Mouse (Mus musculus): ENCODE data around the gene Plcl2. TPM values are rescaled to one million over a fixed set of nuclear protein-coding genes. Genes with fewer than 3 reads are reported as not detected.

The Plcl2 gene
- polyA plus RNA-seq, 1 experiment from 2014 or later = 4.9 TPM

DNA sequence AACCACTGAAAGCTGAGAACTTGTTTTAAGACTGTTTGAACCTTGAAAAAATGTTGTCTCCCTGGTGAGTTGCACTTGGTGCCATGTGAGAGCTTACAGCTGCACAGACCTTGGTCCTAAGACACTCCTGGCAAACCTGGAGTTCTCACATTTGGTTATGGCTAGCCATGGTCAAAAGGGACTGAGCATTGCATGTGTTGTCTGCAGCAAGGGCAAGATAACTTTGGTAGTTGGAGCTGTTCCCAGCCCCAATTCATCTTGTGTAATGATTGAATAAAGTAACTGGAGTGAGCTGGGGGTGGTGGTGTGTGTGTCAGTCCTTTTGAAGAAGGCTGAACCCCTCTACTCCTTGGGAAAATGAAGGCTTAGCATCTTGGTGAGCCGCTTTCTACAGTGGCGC lies 215.2 kb downstream of the Plcl2 start:
- Histone ChIP-seq H3K27me3 (no peaks in the 10 kb centered on the region), H3K36me3 (no peaks in the 10 kb centered on the region), H3K27ac (no peak overlapping the region), H3K4me1 (replicated peaks) (no peaks in the 10 kb centered on the region), H3K9ac (replicated peaks) (no peak overlapping the region), H3K4me2 (no peak overlapping the region), H3K4me3 (replicated peaks) (no peak overlapping the region), H3K9me3 (no peaks in the 10 kb centered on the region)
- 86% methylated on average over 2 of the region's 2 CpGs for WGBS
- no peak for ATAC-seq (ENCODE audit: insufficient number of reproducible peaks, insufficient read depth, low FRiP score, low TSS enrichment, low read depth)

DNA sequence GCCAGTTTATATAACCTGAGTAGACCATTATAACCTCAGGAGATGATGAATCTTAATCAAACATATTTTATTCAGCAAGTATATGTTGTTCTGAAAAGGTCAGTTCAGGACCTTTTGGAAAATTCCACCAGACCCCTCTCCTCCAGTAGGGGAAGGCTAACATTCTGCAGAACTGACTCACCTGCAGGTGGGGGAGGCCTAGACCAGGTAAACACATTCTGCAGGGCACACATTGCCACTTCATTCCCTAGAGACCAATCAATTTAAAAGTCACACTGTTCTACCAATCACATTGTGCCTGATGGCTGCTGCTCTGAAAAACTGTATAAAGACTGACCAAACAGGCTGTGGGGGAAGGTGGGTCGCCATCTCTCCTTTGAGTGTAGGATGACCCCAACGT lies 217.1 kb downstream of the Plcl2 start:
- H3K27ac ChIP-seq = no peak overlapping the region

DNA sequence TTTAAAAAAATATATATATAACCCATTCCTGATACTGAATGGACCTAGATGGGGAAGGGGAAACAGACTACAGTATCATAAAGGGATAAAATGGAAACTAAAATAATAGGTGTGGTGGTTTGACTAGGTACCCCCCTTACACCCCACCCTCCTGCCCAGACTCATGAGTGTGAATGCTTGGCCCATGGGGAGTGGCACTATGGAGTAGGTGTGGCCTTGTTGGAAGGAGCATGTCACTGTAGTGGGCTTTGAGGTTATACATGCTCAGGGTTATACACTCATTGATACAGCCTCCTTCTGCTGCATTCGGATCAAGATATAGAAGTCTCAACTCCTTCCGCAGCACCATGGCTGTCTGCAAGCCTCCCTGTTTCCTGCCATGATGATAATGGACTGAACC lies 219.8 kb downstream of the Plcl2 start:
- Histone ChIP-seq H3K27me3 (no peaks in the 10 kb centered on the region), H3K4me1 (replicated peaks) (no peaks in the 10 kb centered on the region), H3K9ac (replicated peaks) (no peak overlapping the region), H3K27ac (no peak overlapping the region), H3K36me3 (no peaks in the 10 kb centered on the region), H3K4me3 (replicated peaks) (no peak overlapping the region), H3K9me3 (no peaks in the 10 kb centered on the region), H3K4me2 (no peak overlapping the region)
- WGBS = 95% methylated on average over 2 of the region's 2 CpGs
- no peak for ATAC-seq (ENCODE audit: insufficient number of reproducible peaks, insufficient read depth, low FRiP score, low TSS enrichment, low read depth)

More for the DNA sequence above, 217.1 kb downstream of the Plcl2 start:
- Histone ChIP-seq H3K9me3 (no peaks in the 10 kb centered on the region), H3K27me3 (no peaks in the 10 kb centered on the region), H3K9ac (replicated peaks) (no peak overlapping the region), H3K36me3 (no peaks in the 10 kb centered on the region), H3K4me3 (replicated peaks) (no peak overlapping the region), H3K4me2 (no peak overlapping the region), H3K4me1 (replicated peaks) (no peaks in the 10 kb centered on the region)
- no peak for ATAC-seq (ENCODE audit: insufficient number of reproducible peaks, insufficient read depth, low FRiP score, low TSS enrichment, low read depth)
- WGBS = 69% methylated on average over 2 of the region's 2 CpGs

DNA sequence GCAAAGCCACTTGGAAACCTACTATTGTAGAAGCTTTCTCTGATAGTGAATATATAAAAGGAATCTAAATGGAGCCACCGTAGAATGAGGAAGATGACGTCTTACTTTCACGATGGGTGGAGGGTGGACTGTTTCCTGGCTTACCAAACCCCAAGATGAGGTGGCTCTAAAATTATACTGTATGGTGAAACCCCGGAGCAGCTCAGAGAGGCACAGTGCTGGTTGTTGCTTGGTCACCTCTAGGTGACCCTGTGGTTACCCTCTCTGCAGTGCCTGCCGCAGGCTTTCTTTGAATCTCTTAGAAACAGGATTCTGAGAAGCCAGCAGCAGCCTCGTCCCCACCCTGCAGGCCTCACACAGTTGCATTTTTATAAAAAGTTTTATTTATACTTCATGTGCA lies 220.4 kb downstream of the Plcl2 start:
- no peaks in the 10 kb centered on the region for H3K4me1 ChIP-seq (replicated peaks)
- no peaks in the 10 kb centered on the region for H3K9me3 ChIP-seq
- H3K4me3 ChIP-seq (replicated peaks) = no peak overlapping the region
- no peak overlapping the region for H3K27ac ChIP-seq
- no peaks in the 10 kb centered on the region for H3K27me3 ChIP-seq
- no peak overlapping the region for H3K9ac ChIP-seq (replicated peaks)
- no peak overlapping the region for H3K4me2 ChIP-seq
- ATAC-seq (ENCODE audit: insufficient number of reproducible peaks, insufficient read depth, low FRiP score, low TSS enrichment, low read depth) = no peak
- H3K36me3 ChIP-seq = no peaks in the 10 kb centered on the region
- WGBS = 88% methylated on average over 6 of the region's 6 CpGs

GRCm38 (mm10) chr17:50730896-50731295 lies 221.7 kb downstream of the Plcl2 start:
- no peak for ATAC-seq (ENCODE audit: insufficient number of reproducible peaks, insufficient read depth, low FRiP score, low TSS enrichment, low read depth)
- 86% methylated on average over 2 of the region's 2 CpGs for whole genome bisulfite sequencing
- no peak overlapping the region for H3K4me2 ChIP-seq
- H3K9ac ChIP-seq (replicated peaks) = no peak overlapping the region
- H3K27me3 ChIP-seq = no peaks in the 10 kb centered on the region
- H3K9me3 ChIP-seq = no peaks in the 10 kb centered on the region
- no peak overlapping the region for H3K4me3 ChIP-seq (replicated peaks)
- no peaks in the 10 kb centered on the region for H3K4me1 ChIP-seq (replicated peaks)
- H3K36me3 ChIP-seq = 0 out of 2 replicates have a peak, but pooled peaks cover 3% of the 10 kb centered on the region
- H3K27ac ChIP-seq = no peak overlapping the region

DNA sequence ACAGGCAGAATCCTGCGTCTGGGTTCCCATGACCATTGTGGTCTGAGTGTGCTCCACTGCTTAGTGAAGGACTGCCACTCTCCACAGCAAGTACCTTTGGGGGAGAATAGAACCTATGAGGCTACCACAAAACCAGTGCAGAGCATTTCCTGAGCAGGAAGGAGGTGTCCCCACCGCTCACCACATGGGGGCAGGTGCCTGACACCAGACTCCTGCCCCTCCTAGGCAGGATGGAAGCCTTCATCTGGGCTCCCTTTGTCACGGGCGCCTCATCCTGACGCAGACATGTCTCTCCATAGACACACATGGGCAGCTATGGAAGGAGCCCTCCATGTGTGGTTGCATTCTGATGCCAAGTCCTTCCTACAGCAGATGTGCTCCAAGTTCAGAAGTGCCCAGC lies 222.7 kb downstream of the Plcl2 start:
- no peaks in the 10 kb centered on the region for H3K9me3 ChIP-seq
- no peak overlapping the region for H3K9ac ChIP-seq (replicated peaks)
- H3K4me3 ChIP-seq (replicated peaks) = no peak overlapping the region
- WGBS = 87% methylated on average over 5 of the region's 5 CpGs
- 0 out of 2 replicates have a peak, but pooled peaks cover 3% of the 10 kb centered on the region for H3K36me3 ChIP-seq
- no peak overlapping the region for H3K27ac ChIP-seq
- no peaks in the 10 kb centered on the region for H3K4me1 ChIP-seq (replicated peaks)
- H3K4me2 ChIP-seq = no peak overlapping the region
- H3K27me3 ChIP-seq = no peaks in the 10 kb centered on the region
- ATAC-seq (ENCODE audit: insufficient number of reproducible peaks, insufficient read depth, low FRiP score, low TSS enrichment, low read depth) = no peak

DNA sequence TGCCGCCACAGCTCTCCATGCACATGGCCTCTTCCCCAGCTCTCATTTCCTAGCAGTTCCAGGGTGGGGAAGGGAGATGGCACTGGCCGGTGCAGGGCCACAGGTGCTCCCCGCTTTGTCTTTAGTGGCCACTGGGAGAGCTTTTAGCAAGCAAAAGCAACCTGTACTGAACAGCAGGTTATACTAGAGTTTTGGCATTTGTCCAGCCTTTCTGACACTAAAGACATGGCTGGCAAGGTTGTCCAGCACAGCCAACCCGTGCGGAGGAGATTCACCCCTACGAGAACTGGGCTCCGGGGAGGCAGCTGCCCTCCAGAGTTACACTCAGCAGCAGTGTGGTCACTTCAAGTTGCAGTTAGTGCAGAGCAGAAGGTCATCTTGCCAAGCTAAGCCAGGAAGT lies 224.2 kb downstream of the Plcl2 start:
- WGBS = 92% methylated on average over 7 of the region's 7 CpGs
- H3K4me1 ChIP-seq (replicated peaks) = no peaks in the 10 kb centered on the region
- H3K4me2 ChIP-seq = no peak overlapping the region

DNA sequence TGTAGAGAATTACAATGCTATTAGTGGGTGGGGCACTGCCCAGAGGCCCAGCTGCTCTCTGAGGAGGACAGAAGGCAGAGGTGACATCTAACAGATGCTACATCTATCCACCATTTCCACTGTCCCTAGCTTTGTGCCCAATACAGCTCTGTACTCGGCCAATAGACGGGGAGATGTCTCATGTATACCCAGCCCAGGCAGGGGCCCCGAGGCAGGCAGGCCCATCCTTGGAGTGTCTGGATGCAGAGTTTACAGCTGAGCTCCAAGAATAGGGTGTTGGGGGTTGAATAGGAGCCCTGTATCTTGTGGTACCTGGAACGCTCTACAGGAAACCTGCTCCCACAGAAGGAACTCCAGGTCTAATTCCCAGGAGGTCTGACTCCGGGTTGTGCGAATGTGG lies 225.6 kb downstream of the Plcl2 start:
- ATAC-seq (ENCODE audit: insufficient number of reproducible peaks, insufficient read depth, low FRiP score, low TSS enrichment, low read depth) = no peak
- H3K9me3 ChIP-seq = no peaks in the 10 kb centered on the region
- 0 out of 2 replicates have a peak, but pooled peaks cover 3% of the 10 kb centered on the region for H3K36me3 ChIP-seq
- H3K4me1 ChIP-seq (replicated peaks) = no peaks in the 10 kb centered on the region
- no peaks in the 10 kb centered on the region for H3K27me3 ChIP-seq
- H3K4me2 ChIP-seq = no peak overlapping the region
- 86% methylated on average over 6 of the region's 6 CpGs for WGBS
- H3K4me3 ChIP-seq (replicated peaks) = no peak overlapping the region
- H3K9ac ChIP-seq (replicated peaks) = no peak overlapping the region
- H3K27ac ChIP-seq = no peak overlapping the region

More for the DNA sequence above, 224.2 kb downstream of the Plcl2 start:
- Histone ChIP-seq H3K9ac (replicated peaks) (no peak overlapping the region), H3K27me3 (no peaks in the 10 kb centered on the region), H3K36me3 (0 out of 2 replicates have a peak, but pooled peaks cover 3% of the 10 kb centered on the region), H3K4me3 (replicated peaks) (no peak overlapping the region), H3K9me3 (no peaks in the 10 kb centered on the region), H3K27ac (no peak overlapping the region)
- no peak for ATAC-seq (ENCODE audit: insufficient number of reproducible peaks, insufficient read depth, low FRiP score, low TSS enrichment, low read depth)

DNA sequence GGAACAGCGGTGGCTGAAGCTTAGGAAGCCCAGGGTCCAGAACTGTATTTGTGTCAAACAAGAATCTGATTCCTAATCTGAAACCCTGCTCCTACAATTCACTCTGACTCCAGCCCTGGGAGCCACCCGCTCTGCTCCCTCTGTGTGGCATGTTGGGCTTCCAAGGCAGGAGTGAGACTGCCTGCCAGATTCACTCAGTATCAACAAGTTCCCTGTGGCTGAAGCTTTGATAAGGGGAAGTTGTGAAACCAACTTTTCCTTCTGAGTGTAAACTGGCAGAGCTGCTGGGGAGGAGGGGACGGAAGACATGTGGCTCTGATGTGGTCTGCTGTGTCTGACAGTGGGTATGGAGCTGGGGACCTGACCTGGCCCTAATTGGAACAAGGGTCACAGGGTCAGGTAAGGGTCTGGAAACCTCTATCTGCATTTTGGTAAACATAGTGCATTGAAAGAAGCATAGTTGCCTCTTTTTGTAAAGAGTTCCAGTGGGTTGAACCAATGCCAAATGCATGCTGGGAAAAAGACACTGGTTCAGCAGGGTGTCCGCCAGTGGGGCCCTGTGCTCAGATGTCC lies 226.3 kb downstream of the Plcl2 start:
- H3K27ac ChIP-seq = no peak overlapping the region
- no peaks in the 10 kb centered on the region for H3K27me3 ChIP-seq
- H3K4me3 ChIP-seq (replicated peaks) = no peak overlapping the region
- H3K4me1 ChIP-seq (replicated peaks) = no peaks in the 10 kb centered on the region
- 0 out of 2 replicates have a peak, but pooled peaks cover 3% of the 10 kb centered on the region for H3K36me3 ChIP-seq
- WGBS = 86% methylated on average over 4 of the region's 4 CpGs
- H3K9ac ChIP-seq (replicated peaks) = no peak overlapping the region
- H3K9me3 ChIP-seq = no peaks in the 10 kb centered on the region
- no peak overlapping the region for H3K4me2 ChIP-seq
- ATAC-seq (ENCODE audit: insufficient number of reproducible peaks, insufficient read depth, low FRiP score, low TSS enrichment, low read depth) = no peak

DNA sequence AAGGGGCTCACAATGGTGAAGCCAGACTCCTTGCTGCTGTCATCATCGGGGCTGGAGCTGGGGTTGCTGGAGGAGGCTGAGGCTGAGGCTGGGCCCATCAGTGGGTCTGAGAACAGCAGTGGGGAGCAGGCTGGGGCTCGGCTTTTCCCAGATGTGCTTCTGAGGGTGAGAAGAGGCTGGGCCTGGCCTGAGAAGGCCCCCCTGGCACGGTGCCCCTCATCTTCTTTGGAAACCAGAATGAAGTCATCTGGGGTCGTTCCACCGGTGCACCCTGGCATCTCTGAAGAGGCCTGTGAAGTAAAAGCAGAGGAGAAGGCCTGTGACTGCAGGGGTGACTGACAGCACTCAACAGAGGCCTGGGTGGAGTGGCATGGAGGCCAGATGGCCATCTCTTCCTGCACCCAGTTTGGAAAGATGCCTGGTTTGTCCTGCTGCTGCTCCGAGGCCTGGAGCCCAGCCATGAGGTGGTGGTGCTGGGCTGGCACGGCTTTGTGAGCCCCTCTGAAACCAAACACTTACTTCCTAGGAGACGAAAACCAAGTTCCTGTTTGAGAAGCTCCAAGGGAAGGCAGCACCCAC lies 226.8 kb downstream of the Plcl2 start:
- H3K4me2 ChIP-seq = no peak overlapping the region
- no peak overlapping the region for H3K9ac ChIP-seq (replicated peaks)
- no peak overlapping the region for H3K4me3 ChIP-seq (replicated peaks)
- no peaks in the 10 kb centered on the region for H3K9me3 ChIP-seq
- no peak for ATAC-seq (ENCODE audit: insufficient number of reproducible peaks, insufficient read depth, low FRiP score, low TSS enrichment, low read depth)
- 77% methylated on average over 7 of the region's 8 CpGs for WGBS
- no peak overlapping the region for H3K27ac ChIP-seq
- H3K4me1 ChIP-seq (replicated peaks) = no peaks in the 10 kb centered on the region
- H3K27me3 ChIP-seq = no peaks in the 10 kb centered on the region
- H3K36me3 ChIP-seq = 0 out of 2 replicates have a peak, but pooled peaks cover 3% of the 10 kb centered on the region

- Histone ChIP-seq H3K27ac (no peak overlapping the region), H3K4me1 (replicated peaks) (no peaks in the 10 kb centered on the region), H3K9me3 (no peaks in the 10 kb centered on the region), H3K4me2 (no peak overlapping the region), H3K27me3 (no peaks in the 10 kb centered on the region), H3K9ac (replicated peaks) (no peak overlapping the region), H3K36me3 (0 out of 2 replicates have a peak, but pooled peaks cover 3% of the 10 kb centered on the region), H3K4me3 (replicated peaks) (no peak overlapping the region)
- WGBS = 58% methylated on average over 2 of the region's 2 CpGs
- ATAC-seq (ENCODE audit: insufficient number of reproducible peaks, insufficient read depth, low FRiP score, low TSS enrichment, low read depth) = no peak
These were observed 227.9 kb downstream of the Plcl2 start for GRCm38 (mm10) chr17:50737068-50737467.

Data from limb, embryonic 12.5 days (tissue).